20 mouse cellular contexts compared by ENCODE assay signal in genomic region chr1:60898127-60898932, GRCm38 (mm10). TPM values are rescaled to one million over a fixed set of nuclear protein-coding genes. Genes with fewer than 3 reads are reported as not detected.
A peak's percentile ranks its signal among the peaks of the same experiment; 100 is the strongest.
DNase-seq lines count a peak whose midpoint lies in the region; ATAC-seq and TF ChIP-seq lines count a peak whose summit lies in the region.
"Had no signal": no experiment of that assay in that cellular context is flagged by ENCODE, and none has a peak within 500 bp of the region (broad histone marks: within the 10 kb centered on the region; RNA-seq: fewer than 3 reads in every experiment).

No protein-coding gene starts in this region.

- no peak overlapping the region for H3K4me3 ChIP-seq in gastrocnemius, adult 2 months
- no peak overlapping the region for H3K4me3 ChIP-seq in liver, postnatal 0 days (ENCODE audit: low read depth, low read length)
- no peak overlapping the region for H3K4me3 ChIP-seq in stomach, postnatal 0 days (ENCODE audit: low read depth, low read length)
- H3K4me3 ChIP-seq: hindbrain, embryonic 15.5 days; liver, embryonic 12.5 days; midbrain, embryonic 10.5 days; neural tube, embryonic 15.5 days had no signal

- 66% methylated on average over 5 of the region's 5 CpGs for WGBS in liver, postnatal 0 days (ENCODE audit: insufficient replicate concordance)
- 64% methylated on average over 5 of the region's 5 CpGs for WGBS in stomach, postnatal 0 days

- no peak for DNase-seq in gastrocnemius, adult 2 months
- DNase-seq in gastrocnemius, postnatal 25 days: no peak
- DNase-seq in liver, postnatal 0 days: no peak
- DNase-seq in liver: no peak
- DNase-seq in stomach, postnatal 0 days (ENCODE audit: low spot score): no peak
- DNase-seq: adrenal gland, postnatal 25 days; cerebellum, postnatal 14 days; kidney, adult 18-20 months; kidney, postnatal 36 days; left cerebral cortex, postnatal 4 days; lung, postnatal 10 days; spleen, adult 18-20 months; thymus, postnatal 36 days had no signal

- no peaks in the 10 kb centered on the region for H3K27me3 ChIP-seq in liver, postnatal 0 days (ENCODE audit: insufficient read depth, low read length)
- no peaks in the 10 kb centered on the region for H3K27me3 ChIP-seq in stomach, postnatal 0 days (ENCODE audit: control insufficient read depth, insufficient read depth, low read length)
- H3K27me3 ChIP-seq: hindbrain, embryonic 15.5 days; liver, embryonic 12.5 days; neural tube, embryonic 15.5 days had no signal

- no peak overlapping the region for H3K9ac ChIP-seq in liver, postnatal 0 days (replicated peaks)
- H3K9ac ChIP-seq in stomach, postnatal 0 days (ENCODE audit: low read length): no peak overlapping the region
- H3K9ac ChIP-seq: hindbrain, embryonic 15.5 days; liver, embryonic 12.5 days; neural tube, embryonic 15.5 days had no signal

- H3K27ac ChIP-seq in gastrocnemius, adult 2 months: peak overlapping the region; percentile 75
- 0 out of 2 replicates have a peak overlapping the region, but pooled peaks have one; percentile 6 for H3K27ac ChIP-seq in liver, postnatal 0 days (ENCODE audit: low read depth)
- peak overlapping the region; percentile 46; the same call in 1 of the 2 replicates for H3K27ac ChIP-seq in stomach, postnatal 0 days (replicated peaks)
- H3K27ac ChIP-seq: hindbrain, embryonic 15.5 days; liver, embryonic 12.5 days; midbrain, embryonic 10.5 days; neural tube, embryonic 15.5 days had no signal

- TF ChIP-seq EP300 in liver, postnatal 0 days (IDR thresholded peaks at IDR 0.05; ENCODE audit: low read depth): no peak
- TF ChIP-seq EP300 in stomach, postnatal 0 days (optimal IDR thresholded peaks at IDR 0.05): peak; percentile 82

- peak; percentile 19; the same call in 1 of the 2 replicates for ATAC-seq in liver, postnatal 0 days
- ATAC-seq in activated CD4-positive, CD25-positive, alpha-beta regulatory T cell, adult 4 months: peak; percentile 66
- ATAC-seq in stomach, postnatal 0 days (ENCODE audit: low FRiP score, low TSS enrichment): peak; percentile 76
- no peak for ATAC-seq in erythroid progenitor cell, adult 5-6 weeks (replicated peaks; ENCODE audit: low FRiP score, poor library complexity, severe bottlenecking)
- ATAC-seq: liver, embryonic 12.5 days had no signal

- H3K4me1 ChIP-seq in liver, postnatal 0 days (ENCODE audit: insufficient read depth): no peaks in the 10 kb centered on the region
- no peaks in the 10 kb centered on the region for H3K4me1 ChIP-seq in stomach, postnatal 0 days (replicated peaks; ENCODE audit: control insufficient read depth, insufficient read depth)
- H3K4me1 ChIP-seq: liver, embryonic 12.5 days; midbrain, embryonic 10.5 days had no signal

- no peak for TF ChIP-seq CTCF in gastrocnemius, adult 2 months (IDR thresholded peaks at IDR 0.05)
- no peak for TF ChIP-seq CTCF in liver, postnatal 0 days (IDR thresholded peaks at IDR 0.05; ENCODE audit: low read depth)
- TF ChIP-seq CTCF in stomach, postnatal 0 days (IDR thresholded peaks at IDR 0.05; ENCODE audit: low read depth): no peak

- intact Hi-C loops in gastrocnemius, adult 2 months (cut with DNase I): no loop called here

- no peaks in the 10 kb centered on the region for H3K9me3 ChIP-seq in liver, postnatal 0 days (ENCODE audit: low read length)
- H3K9me3 ChIP-seq in stomach, postnatal 0 days (ENCODE audit: control insufficient read depth, low read length): no peaks in the 10 kb centered on the region
- H3K9me3 ChIP-seq: hindbrain, embryonic 15.5 days; liver, embryonic 12.5 days; midbrain, embryonic 10.5 days; neural tube, embryonic 15.5 days had no signal

- H3K36me3 ChIP-seq in liver, postnatal 0 days (replicated peaks; ENCODE audit: insufficient read depth, low read length): no peaks in the 10 kb centered on the region
- H3K36me3 ChIP-seq in stomach, postnatal 0 days (ENCODE audit: control insufficient read depth, insufficient read depth, low read length): no peaks in the 10 kb centered on the region
- H3K36me3 ChIP-seq: hindbrain, embryonic 15.5 days; liver, embryonic 12.5 days; midbrain, embryonic 10.5 days; neural tube, embryonic 15.5 days had no signal

- H3K4me2 ChIP-seq in liver, postnatal 0 days (ENCODE audit: low read depth, low read length): no peak overlapping the region
- H3K4me2 ChIP-seq in stomach, postnatal 0 days (replicated peaks; ENCODE audit: low read depth): no peak overlapping the region
- H3K4me2 ChIP-seq: hindbrain, embryonic 15.5 days; liver, embryonic 12.5 days; neural tube, embryonic 15.5 days had no signal

RNA-seq across cellular contexts. Expression of gene Ctla4, which starts 11.5 kb away (rescaled TPM):
- total RNA-seq in gastrocnemius, adult 2 months (2021): under 1 TPM in 1 of 2 experiments, not detected in 1; 0.45 TPM
- not detected for total RNA-seq in gastrocnemius, postnatal 25 days (2021)
- not detected in 2 replicates for polyA plus RNA-seq in liver, postnatal 0 days (2015; fragmentation: Nextera tagmentation; extraction: Ambion mirVana)
- polyA plus RNA-seq in activated CD4-positive, CD25-positive, alpha-beta regulatory T cell, adult 4 months (2017; shearing (Covaris generic)): 100 to 1,000 TPM; 242 to 284 TPM
- polyA plus RNA-seq in stomach, postnatal 0 days (2015; fragmentation: Nextera tagmentation; extraction: Ambion mirVana): not detected in 2 replicates
- total RNA-seq in erythroid progenitor cell, adult 5-6 weeks (2015; ENCODE audit: low replicate concordance): 5.0 TPM in 1 of 2 replicates, not detected in the other
- 0.76 and 1.3 TPM in 2 replicates for total RNA-seq in erythroid progenitor cell, adult 5-6 weeks (2017; ENCODE audit: low replicate concordance)
- total RNA-seq: left cerebral cortex, postnatal 4 days had no signal
- polyA plus RNA-seq: C2C12; hindbrain, embryonic 15.5 days; liver, embryonic 12.5 days; midbrain, embryonic 10.5 days; neural tube, embryonic 15.5 days had no signal

Comparison
In these comparisons a context has a peak if more than half of its experiments do, and no peak if none do; other contexts are left out.
1. H3K27ac ChIP-seq: peak in every context shown above with its lines; median percentile 75 in gastrocnemius, adult 2 months; 46 in stomach, postnatal 0 days; 6 in liver, postnatal 0 days.